Mouse (Mus musculus) midbrain, postnatal 0 days (tissue): ENCODE results near the gene Zfp560. TPM values are rescaled to one million over a fixed set of nuclear protein-coding genes. Genes with fewer than 3 reads are reported as not detected.
"Not testable (repeated sequence)": the region's sequence is repeated elsewhere in the genome, so short reads cannot be mapped to it uniquely, and the experiment has no call there.

ENCODE experiments used
- ATAC-seq: fragments of 200-750 bp; cut with Nextera tagmentation; 2 replicates; pipeline ENCODE4 v1.8.0; 2017; ENCODE audit warnings: moderate number of reproducible peaks, mild to moderate bottlenecking, moderate TSS enrichment, moderate library complexity; ENCODE audit not compliant: low FRiP score
- DNase-seq: peaks from one replicate; pipeline ENCODE4 v3.0.0-alpha.2; 2015; ENCODE audit warnings: low spot score
- H3K27ac ChIP-seq: fragments of 300-500 bp; sonication (generic); 2 replicates; pipeline ENCODE4 v1.5.1; 2014; ENCODE audit warnings: low read depth, mild to moderate bottlenecking, low read length, mixed read lengths
- H3K27me3 ChIP-seq: fragments of 300-500 bp; sonication (generic); 2 replicates; pipeline ENCODE4 v1.6.1; 2014; ENCODE audit warnings: low read length, control low read depth, mixed read lengths; ENCODE audit not compliant: insufficient read depth
- H3K36me3 ChIP-seq: fragments of 300-500 bp; sonication (generic); 2 replicates; pipeline ENCODE4 v1.6.1; 2014; ENCODE audit warnings: low read length, control low read depth, mixed read lengths; ENCODE audit not compliant: insufficient read depth
- H3K4me1 ChIP-seq: fragments of 300-500 bp; sonication (generic); 2 replicates; pipeline ENCODE4 v1.6.1; 2014; ENCODE audit warnings: mild to moderate bottlenecking, control low read depth, antibody characterized with exemption, low read length, mixed read lengths; ENCODE audit not compliant: insufficient read depth
- H3K4me2 ChIP-seq: fragments of 300-500 bp; sonication (generic); 2 replicates; pipeline ENCODE4 v1.6.1; 2014; ENCODE audit warnings: low read depth, mild to moderate bottlenecking, low read length, mixed read lengths; ENCODE audit not compliant: poor library complexity, severe bottlenecking
- H3K4me3 ChIP-seq: fragments of 300-500 bp; sonication (generic); 2 replicates; pipeline ENCODE4 v1.5.1; 2014; ENCODE audit warnings: low read depth, mild to moderate bottlenecking, low read length, moderate library complexity
- H3K9ac ChIP-seq: fragments of 300-500 bp; sonication (generic); replicated peaks from 2 replicates; pipeline ENCODE4 v1.6.1; 2014; ENCODE audit warnings: mild to moderate bottlenecking, low read length, moderate library complexity, mixed read lengths; ENCODE audit not compliant: poor library complexity, severe bottlenecking
- H3K9me3 ChIP-seq: fragments of 300-500 bp; sonication (generic); 2 replicates; pipeline ENCODE4 v1.6.1; 2016; ENCODE audit warnings: low read length, control low read depth
- CTCF ChIP-seq: IDR thresholded peaks from 2 replicates; pipeline ENCODE4 v1.5.1; 2016; ENCODE audit warnings: antibody characterized with exemption, mild to moderate bottlenecking
- WGBS: fragments of 180-500 bp; shearing (Covaris S2); extraction: QIAGEN DNeasy Blood & Tissue Kit; methylation state at CpG from one replicate; pipeline ENCODE4 v1.1.7; 2014; 5-methylcytosine and 5-hydroxymethylcytosine counted together
- polyA plus RNA-seq: library from polyadenylated mRNA; unstranded; fragments of >200 nt; fragmentation: Nextera tagmentation; extraction: Ambion mirVana; gene quantifications from 2 replicates; pipeline ENCODE4 v1.2.1, GENCODE M21; 2015
- total RNA-seq: library from RNA; depleted of rRNA; stranded (reverse); fragments of >200 nt; gene quantifications from 2 replicates; pipeline ENCODE4 v1.2.3, GENCODE M21; 2014; rRNA removed

Gene Zfp560
- total and polyA plus RNA-seq, 2 experiments from 2014 or later = 23.6 to 73.4 TPM

GRCm38 (mm10) chr9:20374712-20375111 is 10.3 kb downstream of the Zfp560 start:
- ATAC-seq = no peak
- WGBS = 95% methylated on average over 1 of the region's 1 CpGs

GRCm38 (mm10) chr9:20367311-20367710 is 17.7 kb downstream of the Zfp560 start:
- no peak for TF ChIP-seq CTCF
- no peak overlapping the region for H3K4me3 ChIP-seq
- no peak overlapping the region for H3K9ac ChIP-seq
- WGBS = 99% methylated on average over 2 of the region's 2 CpGs
- H3K9me3 ChIP-seq = peaks cover 11% of the 10 kb centered on the region; the same call in 1 of the 2 replicates
- no peaks in the 10 kb centered on the region for H3K4me1 ChIP-seq
- H3K36me3 ChIP-seq = no peaks in the 10 kb centered on the region
- ATAC-seq = no peak
- no peaks in the 10 kb centered on the region for H3K27me3 ChIP-seq
- H3K4me2 ChIP-seq = no peak overlapping the region
- H3K27ac ChIP-seq = no peak overlapping the region
- no peak for DNase-seq

More at GRCm38 (mm10) chr9:20374712-20375111, 10.3 kb downstream of the Zfp560 start:
- Histone ChIP-seq H3K9me3 (no peaks in the 10 kb centered on the region), H3K4me1 (no peaks in the 10 kb centered on the region), H3K36me3 (no peaks in the 10 kb centered on the region), H3K4me3 (no peak overlapping the region), H3K9ac (no peak overlapping the region), H3K27me3 (no peaks in the 10 kb centered on the region), H3K4me2 (no peak overlapping the region), H3K27ac (no peak overlapping the region)
- no peak for TF ChIP-seq CTCF
- DNase-seq = no peak

DNA sequence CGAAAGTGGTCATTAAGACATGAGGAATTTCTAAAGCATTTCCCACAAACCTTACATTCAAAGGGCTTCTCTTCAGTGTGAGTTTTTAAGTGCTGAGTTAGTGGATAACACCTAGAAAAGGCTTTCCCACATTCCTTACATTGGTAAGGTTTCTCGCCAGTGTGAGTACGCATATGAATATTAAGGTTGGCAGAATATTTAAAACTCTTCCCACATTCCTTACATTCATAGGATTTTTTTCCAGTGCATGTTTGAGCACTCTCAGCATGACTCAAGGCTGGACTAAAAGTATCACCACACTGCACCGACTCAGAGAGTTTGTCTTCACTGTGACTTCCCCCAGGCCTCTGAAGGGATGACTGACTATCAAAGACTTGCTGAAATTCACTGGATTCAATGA is 36.5 kb downstream of the Zfp560 start:
- ATAC-seq = no peak
- Histone ChIP-seq H3K4me3 (no peak overlapping the region), H3K27me3 (no peaks in the 10 kb centered on the region), H3K36me3 (peaks cover 22% of the 10 kb centered on the region), H3K9me3 (0 out of 2 replicates have a peak, but pooled peaks cover 3% of the 10 kb centered on the region), H3K9ac (no peak overlapping the region), H3K4me2 (no peak overlapping the region), H3K4me1 (no peaks in the 10 kb centered on the region), H3K27ac (no peak overlapping the region)
- no peak for TF ChIP-seq CTCF
- WGBS = 93% methylated on average over 4 of the region's 4 CpGs
- DNase-seq = no peak

- no peaks in the 10 kb centered on the region for H3K9me3 ChIP-seq
- H3K4me2 ChIP-seq = no peak within 1 kb of the TSS
- no peaks in the 10 kb centered on the region for H3K27me3 ChIP-seq
- ATAC-seq = no peak
- DNase-seq = no peak
- no peak within 1 kb of the TSS for H3K27ac ChIP-seq
- no peak within 1 kb of the TSS for H3K4me3 ChIP-seq
- H3K36me3 ChIP-seq = no peaks in the 10 kb centered on the region
- TF ChIP-seq CTCF = no peak
- H3K9ac ChIP-seq = no peak within 1 kb of the TSS
- H3K4me1 ChIP-seq = no peaks in the 10 kb centered on the region
These were observed 49.0 kb downstream of the Zfp560 start, which contains the start of gene Olfr18 for GRCm38 (mm10) chr9:20335994-20336393. Olfr18 (minus strand) TSS chr9:20336094.

DNA sequence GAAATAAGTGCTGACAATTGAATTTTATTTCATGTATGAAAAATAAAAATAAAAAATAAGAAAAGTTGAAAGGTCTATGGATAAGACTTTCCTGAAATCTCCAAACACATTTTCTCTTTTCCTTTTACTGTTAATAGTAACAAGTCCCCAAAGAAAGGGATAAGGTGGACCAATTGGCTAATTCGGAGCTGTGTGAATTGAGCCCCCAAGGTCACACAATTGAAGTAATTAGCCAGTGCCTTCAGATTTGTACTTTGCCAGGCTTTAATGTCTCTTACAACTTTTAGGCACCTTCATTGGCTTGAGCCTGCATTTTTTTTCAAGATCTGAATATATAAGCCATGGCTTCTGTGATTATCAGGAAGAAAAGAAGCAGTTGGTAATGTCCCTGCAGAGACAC is 86.7 kb downstream of the Zfp560 start, which contains the start of gene Olfr873:
Gene Olfr873 (plus strand): TSS at position 301 of the 400 bp plus-strand sequence.
- WGBS = 77% methylated on average over 1 of the region's 1 CpGs
- 0 out of 2 replicates have a peak, but pooled peaks cover 4% of the 10 kb centered on the region for H3K9me3 ChIP-seq

DNA sequence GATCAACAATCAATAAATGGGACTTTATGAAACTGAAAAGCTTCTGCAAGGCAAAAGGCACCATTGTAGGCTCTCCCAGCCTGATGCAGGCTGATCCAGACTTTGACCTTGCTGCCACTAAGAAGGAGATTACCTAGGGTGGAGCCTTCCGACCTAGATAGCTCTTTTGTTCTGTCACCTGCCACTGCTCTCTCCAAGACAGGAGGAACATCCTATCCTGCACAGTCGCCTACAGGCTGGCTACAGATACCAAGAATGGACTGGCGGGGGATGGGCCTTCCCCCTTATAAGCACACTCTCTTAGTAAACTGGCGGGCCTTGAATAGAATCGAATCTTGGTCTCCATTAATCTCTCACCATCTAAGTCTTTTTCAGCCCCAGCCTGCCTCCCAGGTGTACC is 89.4 kb downstream of the Zfp560 start:
- H3K9ac ChIP-seq, H3K27ac ChIP-seq, H3K36me3 ChIP-seq, H3K27me3 ChIP-seq, H3K9me3 ChIP-seq, DNase-seq, H3K4me1 ChIP-seq, H3K4me2 ChIP-seq, ATAC-seq, H3K4me3 ChIP-seq: not testable (repeated sequence)
- 86% methylated on average over 5 of the region's 5 CpGs for whole genome bisulfite sequencing

More for the DNA sequence above, 86.7 kb downstream of the Zfp560 start, which contains the start of gene Olfr873:
- ATAC-seq = no peak
- H3K4me1 ChIP-seq = no peaks in the 10 kb centered on the region
- TF ChIP-seq CTCF = no peak
- no peak within 1 kb of the TSS for H3K4me3 ChIP-seq
- DNase-seq = no peak
- H3K9ac ChIP-seq = no peak within 1 kb of the TSS
- H3K27ac ChIP-seq = no peak within 1 kb of the TSS
- no peaks in the 10 kb centered on the region for H3K27me3 ChIP-seq
- H3K4me2 ChIP-seq = no peak within 1 kb of the TSS
- no peaks in the 10 kb centered on the region for H3K36me3 ChIP-seq

Other genes starting within 250 kb of the Zfp560 start
- not detected in 2 replicates for gene Olfr870, start 211.1 kb downstream of the Zfp560 start, total RNA-seq
- gene Olfr870, start 211.1 kb downstream of the Zfp560 start, polyA plus RNA-seq = not detected in 2 replicates
- not detected in 2 replicates for gene Olfr871, start 173.0 kb downstream of the Zfp560 start, total RNA-seq
- not detected in 2 replicates for gene Olfr871, start 173.0 kb downstream of the Zfp560 start, polyA plus RNA-seq
- not detected in 2 replicates for gene Olfr872, start 148.1 kb downstream of the Zfp560 start, total RNA-seq
- not detected in 2 replicates for gene Olfr872, start 148.1 kb downstream of the Zfp560 start, polyA plus RNA-seq
- not detected in 2 replicates for gene Olfr39, start 102.8 kb downstream of the Zfp560 start, total RNA-seq
- gene Olfr39, start 102.8 kb downstream of the Zfp560 start, polyA plus RNA-seq = not detected in 2 replicates
- gene Olfr873, start 86.6 kb downstream of the Zfp560 start, total RNA-seq = not detected in 2 replicates
- not detected in 2 replicates for gene Olfr873, start 86.6 kb downstream of the Zfp560 start, polyA plus RNA-seq
- not detected in 2 replicates for gene Olfr18, start 49.1 kb downstream of the Zfp560 start, total RNA-seq
- 0.11 TPM in 1 of 2 replicates, not detected in the other for gene Olfr18, start 49.1 kb downstream of the Zfp560 start, polyA plus RNA-seq
- 20.5 and 31.2 TPM in 2 replicates for gene Zfp26, start 75.0 kb upstream of the Zfp560 start, total RNA-seq
- 7.6 and 9.3 TPM in 2 replicates for gene Zfp26, start 75.0 kb upstream of the Zfp560 start, polyA plus RNA-seq
- 33.5 and 62.2 TPM in 2 replicates for gene Zfp426, start 107.6 kb upstream of the Zfp560 start, total RNA-seq
- gene Zfp426, start 107.6 kb upstream of the Zfp560 start, polyA plus RNA-seq = 20.8 and 23.4 TPM in 2 replicates
- gene Zfp266, start 136.2 kb upstream of the Zfp560 start, total RNA-seq = 96.3 and 124 TPM in 2 replicates
- 48.5 and 54.8 TPM in 2 replicates for gene Zfp266, start 136.2 kb upstream of the Zfp560 start, polyA plus RNA-seq
- gene Zfp846, start 196.1 kb upstream of the Zfp560 start, total RNA-seq = 21.3 and 27.1 TPM in 2 replicates
- gene Zfp846, start 196.1 kb upstream of the Zfp560 start, polyA plus RNA-seq = 44.2 and 47.5 TPM in 2 replicates